Mouse (Mus musculus): ENCODE results near the gene Ftsj3.

The Ftsj3 gene

GRCm38 (mm10) chr11:106255685-106256451 is at the start of gene Ftsj3, which contains the start of gene Psmc5:
Gene Ftsj3 (minus strand): TSS chr11:106256079.
Gene Psmc5 (plus strand): TSS chr11:106256154.
- DNase-seq (ENCODE audit: low spot score) = peak; percentile 97

DNA sequence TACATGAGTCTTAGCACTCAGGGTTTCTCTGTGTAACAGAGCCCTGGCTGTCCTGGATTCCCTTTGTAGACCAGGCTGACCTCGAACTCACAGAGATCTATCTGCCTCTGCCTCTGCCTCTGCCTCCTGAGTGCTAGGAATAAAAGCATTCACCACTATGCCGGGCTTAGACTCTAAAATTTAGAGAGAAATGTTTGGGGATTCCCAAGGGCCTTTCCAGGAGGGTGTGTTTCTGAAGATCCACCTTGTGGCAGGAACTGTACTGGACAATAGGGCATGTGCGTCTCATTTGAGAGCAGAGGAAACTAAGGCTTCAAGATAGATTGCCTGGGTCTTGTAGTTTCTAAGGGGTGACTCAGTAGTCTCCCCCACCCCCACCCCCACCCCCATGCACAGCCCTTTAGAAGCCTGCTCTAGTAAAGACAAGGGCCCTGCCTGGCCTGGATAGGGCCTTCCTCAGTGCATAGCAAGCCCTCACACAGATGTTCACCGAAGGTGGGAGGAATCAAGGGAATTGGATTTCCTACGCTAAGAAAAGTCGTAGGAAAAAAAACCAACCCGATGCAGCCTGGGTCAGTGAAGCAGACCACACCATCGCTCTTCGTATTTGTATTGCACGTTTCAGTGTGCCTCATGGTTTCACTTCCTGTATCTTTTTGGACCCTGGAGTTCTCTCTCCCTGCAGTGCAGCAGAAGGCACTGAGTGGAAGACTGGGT is 49.6 kb upstream of the Ftsj3 start:
- no peak for DNase-seq (ENCODE audit: low spot score)

DNA sequence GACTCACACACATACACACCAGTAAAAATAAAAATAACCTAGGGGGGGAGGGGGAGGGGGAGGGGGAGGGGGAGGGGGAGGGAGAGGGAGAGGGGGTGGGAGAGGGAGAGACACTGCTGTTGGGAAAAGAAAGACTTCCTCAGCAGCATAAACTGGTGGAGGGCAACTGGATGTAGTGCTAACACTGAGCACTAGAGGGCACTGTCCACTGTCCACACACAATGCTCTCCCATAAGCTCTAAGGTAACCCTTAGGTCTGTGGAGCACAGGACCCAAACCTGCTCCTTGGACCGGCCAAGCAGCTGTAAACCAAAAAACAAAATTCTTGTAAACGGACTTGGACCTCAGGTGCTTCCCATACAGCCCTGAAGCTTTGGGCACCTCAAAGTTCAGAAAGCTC is 46.8 kb upstream of the Ftsj3 start:
- DNase-seq (ENCODE audit: low spot score) = no peak

DNA sequence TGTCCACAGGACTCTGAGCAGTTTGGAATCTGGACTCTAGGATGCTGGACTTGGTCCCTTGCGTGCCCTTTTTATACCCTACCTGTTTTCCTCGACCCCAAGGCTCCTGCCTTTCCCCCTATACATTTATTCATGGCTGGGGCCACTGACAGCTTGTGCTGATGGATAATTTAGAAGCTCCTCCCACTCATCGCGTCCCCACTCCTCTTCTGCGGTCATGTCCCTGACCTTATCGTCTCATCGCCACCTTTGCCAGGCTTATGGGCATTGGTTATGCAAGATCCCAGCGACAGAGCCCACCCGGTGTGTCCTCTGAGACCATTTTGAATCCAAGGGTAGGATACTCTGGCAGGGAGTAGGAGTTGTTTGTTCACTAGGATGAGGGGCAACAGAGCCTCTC is 45.9 kb upstream of the Ftsj3 start, which contains the start of gene Gh:
TSS of gene Gh (minus strand) at position 101 of the 400 bp plus-strand sequence.
- DNase-seq (ENCODE audit: low spot score) = no peak

DNA sequence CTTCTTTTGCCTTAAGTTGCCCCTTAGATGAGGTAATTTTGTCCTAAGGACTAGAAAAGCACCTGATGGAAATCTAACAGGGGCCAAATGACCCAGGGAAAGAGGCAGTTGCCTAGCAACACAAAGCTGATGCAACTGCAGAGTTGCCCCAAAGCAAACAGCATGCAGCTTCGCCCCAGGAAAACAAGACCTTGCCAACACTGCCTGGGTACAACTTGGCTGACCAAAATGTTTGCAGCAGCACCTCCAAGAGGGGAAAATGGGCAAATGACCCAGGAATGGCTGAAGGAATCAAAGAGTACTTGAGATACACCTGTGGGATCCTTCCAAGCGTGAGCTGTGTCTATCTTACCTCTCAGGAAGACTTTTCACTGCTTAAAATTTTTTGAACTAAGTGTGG is 36.0 kb upstream of the Ftsj3 start:
- DNase-seq (ENCODE audit: low spot score) = no peak

DNA sequence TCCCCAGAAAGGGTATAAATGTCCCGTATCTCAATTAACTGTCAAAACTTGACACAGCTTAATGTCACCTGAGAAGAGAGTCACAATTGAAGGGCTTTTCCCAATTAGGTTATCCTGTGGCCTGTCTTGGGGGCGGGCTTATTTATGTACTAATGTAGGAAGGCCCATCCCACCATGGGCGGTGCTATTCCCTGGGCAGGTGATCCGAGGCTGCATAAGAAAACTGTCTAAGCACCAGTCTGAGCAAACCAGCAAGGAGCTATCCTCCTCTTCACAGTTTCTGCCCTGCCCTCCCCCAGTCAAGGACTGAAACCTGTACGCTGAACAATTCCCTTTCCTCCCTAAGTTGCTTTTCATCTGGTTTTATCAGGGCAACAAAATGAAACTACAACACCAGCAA is 34.5 kb upstream of the Ftsj3 start:
- no peak for DNase-seq (ENCODE audit: low spot score)

DNA sequence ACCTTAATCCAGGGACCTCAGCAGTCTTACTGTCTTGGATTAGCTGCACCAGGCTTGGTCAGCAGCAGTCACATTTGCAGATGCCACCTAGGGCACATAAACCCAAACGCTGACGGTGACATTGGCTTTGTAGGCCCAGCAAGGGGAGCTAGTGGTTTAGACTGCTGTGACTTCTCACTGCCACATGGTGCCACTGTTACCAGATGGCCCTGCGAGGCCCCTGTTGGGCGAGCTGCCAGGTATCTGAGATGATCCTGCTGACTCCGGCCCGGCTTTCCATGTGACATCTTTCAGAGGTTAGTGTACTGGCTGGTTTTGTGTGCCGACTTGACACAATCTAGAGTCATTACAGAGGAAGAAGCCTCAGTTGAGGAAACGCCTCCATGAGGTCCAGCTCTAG is 33.5 kb upstream of the Ftsj3 start:
- no peak for DNase-seq (ENCODE audit: low spot score)

DNA sequence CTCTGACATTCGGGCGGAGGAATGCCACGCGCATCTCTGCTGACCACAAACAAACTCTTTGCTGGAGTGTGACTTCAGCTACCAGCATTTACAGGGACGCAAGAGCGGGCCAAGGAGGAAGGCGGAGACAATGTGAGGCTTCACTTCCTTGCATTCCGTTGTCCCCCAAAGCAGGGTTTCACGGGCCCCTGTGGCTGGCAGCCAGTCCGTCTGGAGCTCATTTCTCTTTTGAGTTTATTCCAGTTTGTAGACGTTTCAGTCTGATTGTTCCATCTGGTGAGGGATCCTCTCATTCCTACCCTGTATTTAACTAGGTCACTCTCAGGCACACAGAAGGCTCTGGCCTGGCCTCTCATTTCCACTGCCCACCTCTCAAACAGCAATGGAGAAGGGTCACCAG is 31.1 kb upstream of the Ftsj3 start:
- no peak for DNase-seq (ENCODE audit: low spot score)

GRCm38 (mm10) chr11:106286206-106286605 is 30.3 kb upstream of the Ftsj3 start:
- no peak for DNase-seq (ENCODE audit: low spot score)

DNA sequence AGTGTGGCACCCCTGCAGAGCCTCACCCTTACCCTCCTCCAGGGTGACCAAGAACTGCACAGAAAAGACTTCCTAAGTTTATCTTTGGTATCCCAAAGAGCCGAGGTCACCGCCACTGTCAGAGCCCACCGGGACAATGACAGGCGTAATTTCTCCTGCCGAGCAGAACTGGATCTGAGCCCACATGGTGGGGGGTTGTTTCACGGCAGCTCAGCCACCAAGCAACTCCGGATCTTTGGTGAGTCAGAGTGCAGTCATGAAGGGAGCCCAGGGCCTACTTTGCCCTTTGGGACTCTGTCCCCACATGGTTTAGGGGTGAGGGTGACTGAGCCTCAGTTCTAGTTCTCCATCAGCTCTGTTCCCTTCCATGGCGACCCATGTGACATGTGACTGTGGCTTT is 28.2 kb upstream of the Ftsj3 start:
- DNase-seq (ENCODE audit: low spot score) = no peak

DNA sequence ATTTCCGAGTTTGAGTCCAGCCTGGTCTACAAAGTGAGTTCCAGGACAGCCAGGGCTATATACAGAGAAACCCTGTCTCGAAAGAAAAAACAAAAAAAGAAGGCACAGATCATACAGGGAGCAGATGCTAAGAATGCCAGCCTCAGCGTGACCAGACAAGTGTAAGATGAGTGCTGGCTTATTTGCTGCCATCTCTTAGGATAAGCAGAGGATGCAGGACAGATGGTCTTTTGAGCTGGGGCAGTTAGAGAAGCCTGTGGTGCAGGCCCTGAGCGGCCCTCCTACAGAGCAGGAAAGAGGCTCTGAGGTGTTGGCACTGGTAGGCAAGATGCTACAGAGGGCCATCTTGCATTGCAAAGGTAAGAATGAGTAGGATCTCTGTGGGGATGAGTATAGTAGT is 27.5 kb upstream of the Ftsj3 start:
- no peak for DNase-seq (ENCODE audit: low spot score)

- DNase-seq (ENCODE audit: low spot score) = no peak
Observed at GRCm38 (mm10) chr11:106282452-106282851, 26.6 kb upstream of the Ftsj3 start.

DNA sequence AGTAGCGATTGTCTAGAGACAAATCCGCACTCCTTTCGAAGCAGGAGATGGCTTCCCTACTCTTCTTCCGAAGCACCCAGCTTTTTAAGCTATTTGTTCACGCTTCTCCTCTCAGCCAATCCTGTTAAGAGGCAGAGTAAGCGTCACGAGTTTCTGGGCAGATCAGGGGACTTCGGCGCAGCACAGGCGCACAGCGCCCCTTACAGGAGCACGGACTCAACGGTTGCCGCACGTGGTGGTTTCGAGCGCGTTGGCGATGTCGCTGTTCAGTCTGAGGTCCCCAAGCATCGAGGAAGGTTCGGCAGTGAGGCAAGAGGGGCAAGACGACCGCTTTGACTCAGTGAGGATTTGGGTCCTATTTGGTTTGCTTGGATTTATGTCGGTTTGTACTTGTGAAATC is 20.6 kb upstream of the Ftsj3 start, which contains the start of gene Tcam1:
TSS of gene Tcam1 (plus strand) at position 219 of the 400 bp plus-strand sequence.
- DNase-seq (ENCODE audit: low spot score) = peak; percentile 91

- peak; percentile 87 for DNase-seq (ENCODE audit: low spot score)
Observed at GRCm38 (mm10) chr11:106274971-106275411, 19.1 kb upstream of the Ftsj3 start.

DNA sequence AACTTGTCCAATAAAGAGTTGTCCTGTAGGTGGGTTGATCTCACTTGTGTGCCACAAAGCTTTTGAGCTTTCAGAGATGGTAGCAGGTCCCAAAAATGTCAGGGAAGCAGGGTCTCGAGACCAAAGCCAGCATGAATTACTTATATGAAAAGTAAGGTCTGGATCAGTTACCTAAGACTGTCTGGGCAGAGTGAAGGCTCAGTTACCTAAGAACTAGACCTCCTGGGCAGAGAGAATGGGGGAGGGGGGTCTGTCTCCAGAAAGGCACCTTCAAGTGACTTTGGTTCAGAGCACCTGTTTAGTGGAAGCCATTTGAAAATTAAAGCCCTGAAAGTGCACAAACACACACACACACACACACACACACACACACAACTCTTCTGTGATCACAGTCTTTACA is 18.5 kb upstream of the Ftsj3 start:
- no peak for DNase-seq (ENCODE audit: low spot score)

- no peak for DNase-seq (ENCODE audit: low spot score)
Observed at GRCm38 (mm10) chr11:106273811-106274210, 17.9 kb upstream of the Ftsj3 start.

DNA sequence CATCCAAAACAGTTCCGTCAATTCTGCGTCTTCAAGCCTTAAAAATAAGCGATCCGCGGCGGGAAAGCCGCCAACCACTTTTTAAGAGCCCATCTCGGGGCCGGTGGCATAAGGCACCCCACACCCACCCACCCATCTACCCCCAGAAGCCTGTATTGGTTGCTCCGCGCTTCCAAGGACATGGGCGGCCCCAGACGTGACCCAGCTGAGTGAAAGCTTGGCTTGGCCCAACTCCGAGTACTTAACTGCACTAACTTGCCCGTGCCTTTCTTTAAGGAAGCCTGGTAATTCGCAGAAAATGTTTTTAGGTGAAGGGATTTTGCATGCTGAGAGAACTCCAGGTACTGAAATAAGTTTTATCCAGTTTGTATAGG is 17.4 kb upstream of the Ftsj3 start:
- DNase-seq (ENCODE audit: low spot score) = no peak

GRCm38 (mm10) chr11:106272644-106273310 is 16.9 kb upstream of the Ftsj3 start, which contains the start of gene Smarcd2:
Gene Smarcd2 (minus strand): TSS chr11:106272972.
- peak; percentile 100 for DNase-seq (ENCODE audit: low spot score)

GRCm38 (mm10) chr11:106271794-106272643 is 16.1 kb upstream of the Ftsj3 start:
- DNase-seq (ENCODE audit: low spot score) = peak; percentile 68

GRCm38 (mm10) chr11:106271131-106271793 is 15.4 kb upstream of the Ftsj3 start:
- no peak for DNase-seq (ENCODE audit: low spot score)

- no peak for DNase-seq (ENCODE audit: low spot score)
Observed at GRCm38 (mm10) chr11:106269060-106269431, 13.2 kb upstream of the Ftsj3 start.

Measured in testis, postnatal 14 days (tissue).